Mouse (Mus musculus): ENCODE measurements around the gene Fanci. TPM values are rescaled to one million over a fixed set of nuclear protein-coding genes. Genes with fewer than 3 reads are reported as not detected.

The Fanci gene
- total and polyA plus RNA-seq, 2 experiments from 2014 or later = 1.4 to 2.1 TPM

GRCm38 (mm10) chr7:79422876-79423275 lies 31.1 kb downstream of the Fanci start:
- WGBS = 97% methylated on average over 10 of the region's 10 CpGs
- Histone ChIP-seq H3K4me2 (ENCODE audit: low read depth) (no peak overlapping the region), H3K27ac (ENCODE audit: low read depth, low read length) (no peak overlapping the region), H3K9ac (no peak overlapping the region), H3K4me3 (ENCODE audit: low read depth, low read length) (no peak overlapping the region), H3K9me3 (ENCODE audit: low read length) (no peaks in the 10 kb centered on the region), H3K36me3 (ENCODE audit: insufficient read depth) (no peaks in the 10 kb centered on the region), H3K27me3 (ENCODE audit: insufficient read depth, low read length) (no peaks in the 10 kb centered on the region), H3K4me1 (ENCODE audit: insufficient read depth) (no peaks in the 10 kb centered on the region)
- ATAC-seq = no peak
- TF ChIP-seq CTCF (IDR thresholded peaks at IDR 0.05; ENCODE audit: low read depth) = no peak
- DNase-seq = no peak

GRCm38 (mm10) chr7:79425804-79426203 lies 34.1 kb downstream of the Fanci start:
- no peaks in the 10 kb centered on the region for H3K9me3 ChIP-seq (ENCODE audit: low read length)
- no peaks in the 10 kb centered on the region for H3K27me3 ChIP-seq (ENCODE audit: insufficient read depth, low read length)
- 66% methylated on average over 10 of the region's 10 CpGs for WGBS
- ATAC-seq (peak; percentile 43; the same call in 1 of the 2 replicates), DNase-seq (peak; percentile 5)
- H3K4me3 ChIP-seq (ENCODE audit: low read depth, low read length) = no peak overlapping the region
- no peaks in the 10 kb centered on the region for H3K4me1 ChIP-seq (ENCODE audit: insufficient read depth)
- no peaks in the 10 kb centered on the region for H3K36me3 ChIP-seq (ENCODE audit: insufficient read depth)
- no peak overlapping the region for H3K4me2 ChIP-seq (ENCODE audit: low read depth)
- no peak for TF ChIP-seq CTCF (IDR thresholded peaks at IDR 0.05; ENCODE audit: low read depth)
- H3K27ac ChIP-seq (ENCODE audit: low read depth, low read length) = peak overlapping the region; percentile 21; the same call in 1 of the 2 replicates
- H3K9ac ChIP-seq = no peak overlapping the region

- WGBS = 65% methylated on average over 5 of the region's 5 CpGs
- Histone ChIP-seq H3K4me3 (ENCODE audit: low read depth, low read length) (no peak overlapping the region), H3K4me2 (ENCODE audit: low read depth) (no peak overlapping the region), H3K36me3 (ENCODE audit: insufficient read depth) (no peaks in the 10 kb centered on the region), H3K9ac (no peak overlapping the region), H3K27me3 (ENCODE audit: insufficient read depth, low read length) (no peaks in the 10 kb centered on the region), H3K9me3 (ENCODE audit: low read length) (no peaks in the 10 kb centered on the region), H3K27ac (ENCODE audit: low read depth, low read length) (no peak overlapping the region), H3K4me1 (ENCODE audit: insufficient read depth) (no peaks in the 10 kb centered on the region)
- no peak for TF ChIP-seq CTCF (IDR thresholded peaks at IDR 0.05; ENCODE audit: low read depth)
- DNase-seq (no peak), ATAC-seq (no peak)
Measured at GRCm38 (mm10) chr7:79428243-79428642, 36.5 kb downstream of the Fanci start.

GRCm38 (mm10) chr7:79440035-79440434 lies 48.3 kb downstream of the Fanci start:
- DNase-seq = no peak
- Histone ChIP-seq H3K9ac (no peak overlapping the region), H3K9me3 (ENCODE audit: low read length) (no peaks in the 10 kb centered on the region), H3K4me2 (ENCODE audit: low read depth) (no peak overlapping the region), H3K36me3 (ENCODE audit: insufficient read depth) (peaks cover 6% of the 10 kb centered on the region; the same call in 1 of the 2 replicates), H3K4me1 (ENCODE audit: insufficient read depth) (no peaks in the 10 kb centered on the region), H3K4me3 (ENCODE audit: low read depth, low read length) (no peak overlapping the region), H3K27ac (ENCODE audit: low read depth, low read length) (no peak overlapping the region), H3K27me3 (ENCODE audit: insufficient read depth, low read length) (no peaks in the 10 kb centered on the region)
- ATAC-seq = no peak
- 90% methylated on average over 2 of the region's 2 CpGs for WGBS
- TF ChIP-seq CTCF (IDR thresholded peaks at IDR 0.05; ENCODE audit: low read depth) = no peak

GRCm38 (mm10) chr7:79447048-79447447 lies 55.3 kb downstream of the Fanci start:
- no peak overlapping the region for H3K4me2 ChIP-seq (ENCODE audit: low read depth)
- 89% methylated on average over 2 of the region's 2 CpGs for WGBS
- H3K4me1 ChIP-seq (ENCODE audit: insufficient read depth) = no peaks in the 10 kb centered on the region
- no peak overlapping the region for H3K27ac ChIP-seq (ENCODE audit: low read depth, low read length)
- H3K27me3 ChIP-seq (ENCODE audit: insufficient read depth, low read length) = no peaks in the 10 kb centered on the region
- no peak for TF ChIP-seq CTCF (IDR thresholded peaks at IDR 0.05; ENCODE audit: low read depth)
- no peak overlapping the region for H3K4me3 ChIP-seq (ENCODE audit: low read depth, low read length)
- H3K9me3 ChIP-seq (ENCODE audit: low read length) = no peaks in the 10 kb centered on the region
- DNase-seq (no peak), ATAC-seq (no peak)
- peaks cover 52% of the 10 kb centered on the region for H3K36me3 ChIP-seq (ENCODE audit: insufficient read depth)
- no peak overlapping the region for H3K9ac ChIP-seq

GRCm38 (mm10) chr7:79447486-79447885 lies 55.8 kb downstream of the Fanci start:
- no peak for TF ChIP-seq CTCF (IDR thresholded peaks at IDR 0.05; ENCODE audit: low read depth)
- Histone ChIP-seq H3K27me3 (ENCODE audit: insufficient read depth, low read length) (no peaks in the 10 kb centered on the region), H3K4me2 (ENCODE audit: low read depth) (no peak overlapping the region), H3K9ac (no peak overlapping the region), H3K4me1 (ENCODE audit: insufficient read depth) (no peaks in the 10 kb centered on the region), H3K4me3 (ENCODE audit: low read depth, low read length) (no peak overlapping the region), H3K9me3 (ENCODE audit: low read length) (no peaks in the 10 kb centered on the region), H3K27ac (ENCODE audit: low read depth, low read length) (no peak overlapping the region), H3K36me3 (ENCODE audit: insufficient read depth) (peaks cover 56% of the 10 kb centered on the region)
- DNase-seq (no peak), ATAC-seq (no peak)
- WGBS = 98% methylated on average over 3 of the region's 3 CpGs

GRCm38 (mm10) chr7:79461721-79462120 lies 70.0 kb downstream of the Fanci start:
- H3K4me3 ChIP-seq (ENCODE audit: low read depth, low read length) = no peak overlapping the region
- H3K9me3 ChIP-seq (ENCODE audit: low read length) = no peaks in the 10 kb centered on the region
- no peak overlapping the region for H3K27ac ChIP-seq (ENCODE audit: low read depth, low read length)
- H3K36me3 ChIP-seq (ENCODE audit: insufficient read depth) = peaks cover 62% of the 10 kb centered on the region
- no peak overlapping the region for H3K4me2 ChIP-seq (ENCODE audit: low read depth)
- WGBS = 85% methylated on average over 10 of the region's 10 CpGs
- ATAC-seq = no peak
- peaks cover 14% of the 10 kb centered on the region; the same call in 1 of the 2 replicates for H3K4me1 ChIP-seq (ENCODE audit: insufficient read depth)
- no peaks in the 10 kb centered on the region for H3K27me3 ChIP-seq (ENCODE audit: insufficient read depth, low read length)
- no peak for TF ChIP-seq CTCF (IDR thresholded peaks at IDR 0.05; ENCODE audit: low read depth)
- no peak for DNase-seq
- H3K9ac ChIP-seq = no peak overlapping the region
